Mouse (Mus musculus): ENCODE measurements around the gene Atxn2. TPM values are rescaled to one million over a fixed set of nuclear protein-coding genes. Genes with fewer than 3 reads are reported as not detected.
A peak's percentile ranks its signal among the peaks of the same experiment; 100 is the strongest.

The Atxn2 gene
- polyA plus RNA-seq, 1 experiment from 2014 or later = 53.2 TPM

DNA sequence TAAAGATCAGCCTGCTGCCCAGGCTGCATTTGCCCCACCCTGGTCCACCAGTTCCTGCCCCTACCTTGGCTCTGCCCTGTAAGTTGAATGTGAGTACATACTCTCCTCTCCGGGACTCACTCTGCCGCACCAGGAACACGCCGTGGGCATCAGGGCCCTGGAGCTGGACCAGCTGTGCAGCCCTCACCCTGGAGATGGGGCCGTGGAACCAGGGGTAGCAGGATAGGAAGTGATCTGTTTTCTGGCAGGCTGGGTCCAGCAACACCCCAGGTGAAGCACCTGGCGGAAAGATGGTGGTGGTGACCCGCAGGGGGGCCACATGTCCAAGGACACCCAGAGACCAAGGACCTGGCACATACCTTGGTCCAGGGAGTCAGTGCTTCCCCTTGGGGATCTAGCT, 107.3 kb downstream of the Atxn2 start:
- no peak overlapping the region for H3K4me3 ChIP-seq
- H3K36me3 ChIP-seq = peaks cover 81% of the 10 kb centered on the region
- ATAC-seq (ENCODE audit: insufficient number of reproducible peaks, insufficient read depth, low FRiP score, low TSS enrichment, low read depth) = no peak
- 92% methylated on average over 7 of the region's 7 CpGs for WGBS
- H3K9me3 ChIP-seq = no peaks in the 10 kb centered on the region
- H3K4me1 ChIP-seq = peaks cover 15% of the 10 kb centered on the region
- H3K9ac ChIP-seq = no peak overlapping the region
- H3K27ac ChIP-seq = no peak overlapping the region
- no peaks in the 10 kb centered on the region for H3K27me3 ChIP-seq
- H3K4me2 ChIP-seq = no peak overlapping the region

DNA sequence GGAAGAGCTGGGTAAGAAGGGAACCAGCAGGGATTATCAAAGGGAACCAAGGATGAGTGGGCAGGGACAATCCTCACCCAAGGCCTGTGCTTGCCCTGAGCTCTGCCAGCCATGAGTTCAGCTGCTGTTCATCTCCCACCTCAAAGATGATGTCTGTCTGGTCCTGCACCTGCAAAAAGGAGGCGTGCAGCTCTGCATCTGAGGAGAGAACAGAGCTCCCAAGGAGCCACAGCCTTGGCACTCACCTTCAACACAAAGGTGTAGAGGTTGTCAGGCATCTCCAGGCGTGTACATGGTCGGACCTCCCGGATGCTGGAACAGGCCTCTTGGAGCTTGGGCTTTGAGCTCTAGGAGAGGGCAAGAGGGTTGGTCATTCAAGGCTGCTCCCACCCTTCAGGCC, 107.7 kb downstream of the Atxn2 start:
- 94% methylated on average over 4 of the region's 4 CpGs for WGBS
- no peak overlapping the region for H3K9ac ChIP-seq
- ATAC-seq (ENCODE audit: insufficient number of reproducible peaks, insufficient read depth, low FRiP score, low TSS enrichment, low read depth) = no peak
- H3K27me3 ChIP-seq = no peaks in the 10 kb centered on the region
- H3K4me1 ChIP-seq = peaks cover 17% of the 10 kb centered on the region
- H3K9me3 ChIP-seq = no peaks in the 10 kb centered on the region
- H3K27ac ChIP-seq = no peak overlapping the region
- no peak overlapping the region for H3K4me2 ChIP-seq
- peaks cover 80% of the 10 kb centered on the region for H3K36me3 ChIP-seq
- no peak overlapping the region for H3K4me3 ChIP-seq

DNA sequence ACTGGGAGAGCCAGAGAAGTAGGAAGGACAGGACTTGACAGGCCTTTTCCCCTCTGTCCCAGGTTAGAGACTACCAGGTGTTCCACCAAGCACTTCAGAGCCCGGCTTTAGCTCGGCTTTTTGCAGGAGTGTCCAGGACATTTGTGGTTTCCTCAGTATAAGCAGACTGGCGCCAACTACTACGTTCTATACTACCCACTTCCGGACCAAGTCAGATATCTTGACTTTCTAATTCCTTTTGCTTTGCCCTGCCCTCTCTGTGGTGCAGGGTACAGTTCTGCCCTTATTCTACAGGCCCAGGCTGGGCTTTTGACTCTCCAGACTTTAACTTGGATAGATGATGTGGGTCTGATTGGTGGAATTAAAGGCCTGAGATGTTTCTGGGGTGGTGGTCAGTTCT, 108.4 kb downstream of the Atxn2 start:
- H3K9me3 ChIP-seq = no peaks in the 10 kb centered on the region
- H3K9ac ChIP-seq = no peak overlapping the region
- no peak overlapping the region for H3K4me3 ChIP-seq
- ATAC-seq (ENCODE audit: insufficient number of reproducible peaks, insufficient read depth, low FRiP score, low TSS enrichment, low read depth) = no peak
- no peak overlapping the region; the same call in 1 of the 2 replicates for H3K27ac ChIP-seq
- H3K27me3 ChIP-seq = no peaks in the 10 kb centered on the region
- H3K36me3 ChIP-seq = peaks cover 80% of the 10 kb centered on the region
- peaks cover 17% of the 10 kb centered on the region for H3K4me1 ChIP-seq
- no peak overlapping the region for H3K4me2 ChIP-seq
- WGBS = 88% methylated on average over 5 of the region's 5 CpGs

DNA sequence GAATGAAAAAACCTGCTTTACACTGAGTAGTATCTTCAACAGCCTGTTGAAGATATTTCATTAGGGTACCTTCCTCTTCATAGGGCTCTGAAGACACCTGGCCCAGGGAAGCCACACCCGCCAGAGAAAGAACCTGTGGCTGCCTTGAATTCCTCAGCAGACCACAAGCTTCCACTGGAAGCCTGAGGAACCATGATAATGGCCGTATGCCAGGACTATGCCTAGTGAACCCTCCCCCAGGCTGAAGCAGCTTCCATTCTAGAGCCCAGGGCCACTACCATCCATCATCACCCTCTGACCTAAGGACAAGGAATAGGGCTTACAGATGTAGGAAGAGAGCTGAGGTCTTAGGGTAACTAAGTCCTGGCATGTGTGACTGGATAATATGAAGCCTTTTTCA, 109.0 kb downstream of the Atxn2 start:
- H3K9me3 ChIP-seq = no peaks in the 10 kb centered on the region
- no peak overlapping the region for H3K4me2 ChIP-seq
- no peak for ATAC-seq (ENCODE audit: insufficient number of reproducible peaks, insufficient read depth, low FRiP score, low TSS enrichment, low read depth)
- 65% methylated on average over 2 of the region's 2 CpGs for WGBS
- H3K36me3 ChIP-seq = peaks cover 80% of the 10 kb centered on the region
- H3K27me3 ChIP-seq = no peaks in the 10 kb centered on the region
- H3K4me3 ChIP-seq = no peak overlapping the region
- H3K9ac ChIP-seq = no peak overlapping the region
- H3K4me1 ChIP-seq = peaks cover 17% of the 10 kb centered on the region
- H3K27ac ChIP-seq = no peak overlapping the region; the same call in 1 of the 2 replicates

DNA sequence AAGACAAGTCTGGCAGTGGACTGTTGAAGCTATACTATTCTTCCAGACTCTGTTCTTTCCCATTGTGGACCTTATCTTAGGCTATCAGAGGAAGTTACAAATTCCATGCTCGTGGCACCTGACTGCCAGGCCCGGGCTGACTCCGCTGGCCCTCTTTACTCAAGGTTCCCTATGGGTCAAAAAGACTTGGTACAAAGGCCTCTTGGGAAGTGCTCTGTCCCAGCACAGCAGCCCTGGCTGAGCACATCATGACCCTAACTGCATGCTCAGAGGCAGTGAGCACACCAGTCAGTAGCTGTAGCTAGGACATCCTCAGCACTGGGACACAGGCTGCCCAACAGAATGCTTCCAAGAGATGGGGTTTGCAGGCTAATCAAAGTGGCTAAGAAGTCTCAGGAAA, 109.5 kb downstream of the Atxn2 start:
- Histone ChIP-seq H3K27me3 (no peaks in the 10 kb centered on the region), H3K4me2 (no peak overlapping the region), H3K9ac (no peak overlapping the region), H3K4me1 (peaks cover 17% of the 10 kb centered on the region), H3K27ac (no peak overlapping the region), H3K4me3 (no peak overlapping the region), H3K36me3 (peaks cover 81% of the 10 kb centered on the region), H3K9me3 (no peaks in the 10 kb centered on the region)
- WGBS = 84% methylated on average over 3 of the region's 3 CpGs
- ATAC-seq (ENCODE audit: insufficient number of reproducible peaks, insufficient read depth, low FRiP score, low TSS enrichment, low read depth) = no peak

DNA sequence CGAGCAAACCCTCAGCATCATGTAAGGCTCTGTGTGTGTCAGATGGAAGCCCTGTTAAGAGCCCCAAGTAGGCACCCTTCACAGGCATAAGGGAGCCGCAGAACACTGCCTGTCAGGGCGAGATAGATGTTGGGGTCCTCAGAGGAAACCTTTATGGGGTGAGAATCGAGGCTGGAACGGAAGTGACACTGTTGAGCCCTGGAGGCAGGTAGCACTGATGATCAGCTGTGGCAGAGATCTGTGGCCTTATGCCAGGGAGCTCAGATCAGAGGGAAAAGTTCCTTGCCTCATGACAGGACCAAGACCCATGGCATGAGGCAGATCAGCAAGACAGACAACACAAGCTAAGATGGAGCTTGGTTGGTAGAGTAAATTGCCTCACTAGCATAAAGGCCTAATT, 110.0 kb downstream of the Atxn2 start:
- H3K4me2 ChIP-seq = no peak overlapping the region
- 80% methylated on average over 5 of the region's 5 CpGs for WGBS
- no peak for ATAC-seq (ENCODE audit: insufficient number of reproducible peaks, insufficient read depth, low FRiP score, low TSS enrichment, low read depth)
- no peak overlapping the region for H3K4me3 ChIP-seq
- H3K9me3 ChIP-seq = no peaks in the 10 kb centered on the region
- H3K4me1 ChIP-seq = peaks cover 17% of the 10 kb centered on the region
- H3K9ac ChIP-seq = no peak overlapping the region
- H3K27me3 ChIP-seq = no peaks in the 10 kb centered on the region
- H3K27ac ChIP-seq = no peak overlapping the region
- H3K36me3 ChIP-seq = peaks cover 80% of the 10 kb centered on the region

DNA sequence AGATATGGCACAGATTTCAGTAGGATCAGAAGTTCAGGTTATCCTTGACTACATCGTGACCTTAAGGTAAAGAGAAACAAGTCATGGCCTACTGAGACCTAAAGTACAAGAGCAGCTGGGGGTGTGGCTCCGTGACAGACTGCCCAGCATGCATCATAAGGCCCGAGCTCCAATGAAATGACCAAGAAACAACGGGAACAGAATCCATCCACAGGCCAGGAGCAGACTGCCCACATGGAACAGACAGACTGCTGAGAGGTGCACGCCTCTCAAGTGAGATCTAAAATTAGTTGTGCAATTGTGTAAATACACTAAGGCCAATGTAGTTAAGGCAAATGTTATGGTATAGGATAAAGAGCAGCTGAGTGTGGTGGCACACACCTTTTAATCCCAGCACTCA, 110.4 kb downstream of the Atxn2 start:
- 75% methylated on average over 5 of the region's 5 CpGs for WGBS
- H3K27ac ChIP-seq = no peak overlapping the region
- no peak overlapping the region for H3K9ac ChIP-seq
- peaks cover 17% of the 10 kb centered on the region for H3K4me1 ChIP-seq
- peaks cover 76% of the 10 kb centered on the region for H3K36me3 ChIP-seq
- H3K4me3 ChIP-seq = no peak overlapping the region
- ATAC-seq (ENCODE audit: insufficient number of reproducible peaks, insufficient read depth, low FRiP score, low TSS enrichment, low read depth) = no peak
- no peaks in the 10 kb centered on the region for H3K9me3 ChIP-seq
- H3K27me3 ChIP-seq = no peaks in the 10 kb centered on the region
- H3K4me2 ChIP-seq = no peak overlapping the region

DNA sequence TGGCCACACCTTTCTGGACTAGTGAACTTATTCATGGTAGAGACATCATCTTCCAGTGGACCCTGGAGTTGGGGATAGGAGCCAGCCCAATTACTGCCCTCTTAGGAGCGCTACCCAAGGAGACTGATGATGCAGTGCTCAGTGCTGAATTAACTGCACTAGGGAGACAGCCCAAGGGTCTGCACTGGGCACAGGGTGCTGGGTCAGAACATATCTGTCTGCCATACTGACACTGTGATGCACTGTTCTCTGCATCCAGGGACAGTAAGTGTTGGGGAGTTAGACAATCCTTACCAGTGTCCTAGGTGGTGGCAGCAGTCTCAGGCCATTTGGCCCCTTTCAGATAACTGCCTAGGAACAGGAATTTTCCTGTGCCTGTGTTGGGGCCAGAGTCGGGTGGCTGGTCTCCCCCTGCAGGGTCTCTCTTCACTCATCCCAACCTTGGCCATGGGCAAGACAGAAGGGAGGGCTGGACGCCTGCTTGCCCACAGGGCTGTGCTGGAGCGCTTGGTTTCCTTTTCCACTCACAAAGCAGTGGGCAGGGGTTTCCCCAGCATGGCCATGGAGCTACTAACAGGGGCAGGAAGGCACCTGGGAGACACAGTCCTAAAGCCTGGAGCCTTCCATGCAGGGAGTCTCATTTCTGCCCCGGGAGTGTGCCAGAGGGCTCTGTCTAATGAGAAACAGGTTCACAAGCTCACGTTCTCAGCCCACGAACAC, 111.8 kb downstream of the Atxn2 start:
- no peak for ATAC-seq (ENCODE audit: insufficient number of reproducible peaks, insufficient read depth, low FRiP score, low TSS enrichment, low read depth)
- Histone ChIP-seq H3K9ac (0 out of 2 replicates have a peak overlapping the region, but pooled peaks have one; percentile 8), H3K9me3 (no peaks in the 10 kb centered on the region), H3K27me3 (peaks cover 8% of the 10 kb centered on the region), H3K36me3 (peaks cover 66% of the 10 kb centered on the region), H3K4me3 (no peak overlapping the region), H3K4me1 (peaks cover 17% of the 10 kb centered on the region), H3K4me2 (no peak overlapping the region), H3K27ac (peak overlapping the region; percentile 19)
- 48% methylated on average over 7 of the region's 7 CpGs for WGBS

DNA sequence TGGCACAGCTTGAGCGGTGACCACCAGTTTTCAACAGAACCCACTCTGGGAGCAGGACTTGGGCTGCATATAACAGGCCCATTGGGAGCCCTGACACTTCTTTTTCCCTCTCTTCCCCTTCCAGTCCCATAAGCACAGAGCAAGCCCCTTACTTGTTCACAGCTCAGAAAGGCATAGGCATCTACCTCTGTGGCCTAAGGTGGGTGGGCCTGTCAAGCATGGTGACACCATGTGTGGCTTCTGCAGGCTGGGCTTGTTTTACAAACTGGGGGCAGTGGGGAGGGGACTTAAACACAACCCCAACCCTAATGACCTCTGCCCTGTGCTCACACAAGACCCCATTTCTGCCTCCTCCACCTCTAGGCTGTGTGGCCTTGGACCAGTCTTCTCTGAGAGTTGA, 112.5 kb downstream of the Atxn2 start:
- Histone ChIP-seq H3K4me1 (peaks cover 22% of the 10 kb centered on the region), H3K36me3 (peaks cover 60% of the 10 kb centered on the region), H3K4me3 (no peak overlapping the region), H3K9me3 (no peaks in the 10 kb centered on the region), H3K27ac (no peak overlapping the region), H3K4me2 (no peak overlapping the region), H3K9ac (no peak overlapping the region), H3K27me3 (peaks cover 15% of the 10 kb centered on the region)
- no peak for ATAC-seq (ENCODE audit: insufficient number of reproducible peaks, insufficient read depth, low FRiP score, low TSS enrichment, low read depth)
- 90% methylated on average over 1 of the region's 1 CpGs for WGBS

DNA sequence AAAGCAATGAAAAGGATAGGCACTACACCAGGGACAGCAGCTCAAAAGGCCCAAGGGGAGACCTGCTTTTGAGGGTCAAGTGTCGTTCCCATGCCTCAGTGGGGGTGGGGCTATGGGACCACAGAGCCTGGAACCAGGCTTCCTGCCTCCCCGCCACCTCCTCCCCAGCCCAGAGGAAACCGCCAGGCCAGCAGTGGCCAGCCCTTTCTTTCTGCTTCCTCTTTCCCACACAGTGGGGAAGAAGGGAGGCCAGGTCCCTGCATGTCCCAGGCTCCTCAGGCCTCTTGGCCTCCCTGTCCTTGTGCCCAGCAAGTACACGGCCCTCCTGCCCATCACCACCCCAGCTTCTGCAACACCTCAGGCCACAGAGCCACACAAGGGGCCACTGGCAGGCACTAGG, 113.0 kb downstream of the Atxn2 start:
- no peak for ATAC-seq (ENCODE audit: insufficient number of reproducible peaks, insufficient read depth, low FRiP score, low TSS enrichment, low read depth)
- H3K9me3 ChIP-seq = no peaks in the 10 kb centered on the region
- H3K27me3 ChIP-seq = peaks cover 20% of the 10 kb centered on the region
- H3K4me3 ChIP-seq = no peak overlapping the region
- 57% methylated on average over 4 of the region's 4 CpGs for WGBS
- 0 out of 2 replicates have a peak overlapping the region, but pooled peaks have one; percentile 0 for H3K9ac ChIP-seq
- peak overlapping the region; percentile 44; the same call in 1 of the 2 replicates for H3K27ac ChIP-seq
- H3K36me3 ChIP-seq = peaks cover 55% of the 10 kb centered on the region
- peaks cover 24% of the 10 kb centered on the region for H3K4me1 ChIP-seq
- H3K4me2 ChIP-seq = no peak overlapping the region

DNA sequence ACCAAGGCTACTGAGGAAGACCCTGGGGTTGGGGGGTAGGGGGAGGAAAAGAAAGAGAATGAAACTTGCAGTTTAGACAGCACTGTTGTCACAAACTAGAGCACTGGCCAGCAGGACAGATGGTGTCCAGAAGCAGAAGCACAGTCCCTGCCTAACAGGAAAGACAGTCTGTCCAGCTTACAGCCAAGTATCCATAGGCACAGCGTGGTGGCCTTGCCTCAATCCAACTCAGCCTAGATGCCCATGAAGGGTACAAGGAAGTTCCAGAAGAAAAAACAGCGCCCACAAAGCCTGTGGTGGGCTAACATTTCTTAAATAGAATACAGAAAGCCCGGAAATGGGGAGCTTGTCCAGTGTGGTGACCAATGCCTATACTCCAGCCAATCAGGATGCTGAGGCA, 114.5 kb downstream of the Atxn2 start:
- 93% methylated on average over 3 of the region's 3 CpGs for WGBS
- Histone ChIP-seq H3K4me3 (no peak overlapping the region), H3K9me3 (no peaks in the 10 kb centered on the region), H3K36me3 (peaks cover 41% of the 10 kb centered on the region), H3K4me1 (peaks cover 25% of the 10 kb centered on the region), H3K4me2 (no peak overlapping the region), H3K9ac (no peak overlapping the region), H3K27ac (no peak overlapping the region), H3K27me3 (peaks cover 32% of the 10 kb centered on the region)
- ATAC-seq (ENCODE audit: insufficient number of reproducible peaks, insufficient read depth, low FRiP score, low TSS enrichment, low read depth) = no peak

DNA sequence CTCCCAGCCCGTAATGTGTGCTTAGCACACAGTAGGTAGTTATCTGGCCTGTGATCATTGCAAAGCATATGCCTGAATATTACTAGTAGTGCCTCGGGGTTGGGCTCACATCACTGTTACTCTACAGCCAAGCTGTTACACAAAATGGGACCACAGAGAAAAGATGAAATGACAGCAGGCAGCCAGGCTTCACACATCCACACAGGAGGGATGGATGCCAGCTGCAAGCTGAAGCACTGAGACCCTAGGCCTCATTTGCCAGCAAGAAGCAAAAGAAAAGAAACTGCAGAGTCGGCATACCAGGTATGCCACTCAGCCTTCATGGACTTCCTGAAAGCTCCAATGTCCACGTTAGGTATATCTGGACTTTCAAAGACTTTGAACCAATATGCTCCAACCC, 116.7 kb downstream of the Atxn2 start:
- WGBS = 79% methylated on average over 4 of the region's 4 CpGs
- no peaks in the 10 kb centered on the region for H3K9me3 ChIP-seq
- H3K4me3 ChIP-seq = no peak overlapping the region
- H3K27me3 ChIP-seq = peaks cover 39% of the 10 kb centered on the region
- no peak overlapping the region for H3K9ac ChIP-seq
- H3K27ac ChIP-seq = no peak overlapping the region
- peaks cover 29% of the 10 kb centered on the region for H3K36me3 ChIP-seq
- peak overlapping the region; percentile 95; the same call in 1 of the 2 replicates for H3K4me2 ChIP-seq
- H3K4me1 ChIP-seq = peaks cover 24% of the 10 kb centered on the region
- ATAC-seq (ENCODE audit: insufficient number of reproducible peaks, insufficient read depth, low FRiP score, low TSS enrichment, low read depth) = no peak

Measured in embryonic facial prominence, embryonic 13.5 days (tissue).